8 mouse cellular contexts compared by ENCODE assay signal in genomic region chr2:167079535-167080257, GRCm38 (mm10). TPM values are rescaled to one million over a fixed set of nuclear protein-coding genes. Genes with fewer than 3 reads are reported as not detected.
DNase-seq lines count a peak whose midpoint lies in the region; ATAC-seq and TF ChIP-seq lines count a peak whose summit lies in the region.

No protein-coding gene starts in this region.

- H3K9ac ChIP-seq in lung, embryonic 14.5 days: no peak overlapping the region; the same call in 1 of the 2 replicates
- no peak overlapping the region for H3K9ac ChIP-seq in embryonic facial prominence, embryonic 11.5 days (replicated peaks; ENCODE audit: low read length)
- no peak overlapping the region for H3K9ac ChIP-seq in heart, postnatal 0 days (replicated peaks; ENCODE audit: low read depth, low read length)

- 0 out of 2 replicates have a peak, but pooled peaks have one; percentile 29 for ATAC-seq in lung, embryonic 14.5 days (ENCODE audit: insufficient read depth)
- peak; percentile 57; the same call in 1 of the 2 replicates for ATAC-seq in embryonic facial prominence, embryonic 11.5 days (replicated peaks; ENCODE audit: insufficient number of reproducible peaks, low FRiP score, low TSS enrichment, low read depth)
- peak; percentile 49; the same call in 1 of the 2 replicates for ATAC-seq in heart, postnatal 0 days (ENCODE audit: insufficient read depth, low read depth)
- no peak for ATAC-seq in granulocyte monocyte progenitor cell, adult 5-6 weeks (replicated peaks; ENCODE audit: poor library complexity, severe bottlenecking)

- H3K4me2 ChIP-seq in lung, embryonic 14.5 days: peak overlapping the region; percentile 12; the same call in 1 of the 2 replicates
- peak overlapping the region; percentile 10; the same call in 1 of the 2 replicates for H3K4me2 ChIP-seq in embryonic facial prominence, embryonic 11.5 days (ENCODE audit: low read depth, low read length)
- no peak overlapping the region for H3K4me2 ChIP-seq in heart, postnatal 0 days (ENCODE audit: low read depth, low read length)

- no peaks in the 10 kb centered on the region for H3K27me3 ChIP-seq in lung, embryonic 14.5 days (ENCODE audit: insufficient read depth, low read length)
- H3K27me3 ChIP-seq in embryonic facial prominence, embryonic 11.5 days (ENCODE audit: control insufficient read depth, insufficient read depth, low read length): no peaks in the 10 kb centered on the region
- no peaks in the 10 kb centered on the region for H3K27me3 ChIP-seq in heart, postnatal 0 days (ENCODE audit: control insufficient read depth, insufficient read depth, low read length)

- H3K4me3 ChIP-seq in lung, embryonic 14.5 days (ENCODE audit: low read depth, low read length): no peak overlapping the region
- no peak overlapping the region for H3K4me3 ChIP-seq in embryonic facial prominence, embryonic 11.5 days (ENCODE audit: low read depth, low read length)
- H3K4me3 ChIP-seq in heart, postnatal 0 days (ENCODE audit: low read depth, low read length): no peak overlapping the region

- peaks cover 4% of the 10 kb centered on the region for H3K4me1 ChIP-seq in lung, embryonic 14.5 days (ENCODE audit: insufficient read depth)
- H3K4me1 ChIP-seq in embryonic facial prominence, embryonic 11.5 days (ENCODE audit: control insufficient read depth, insufficient read depth, low read length): peaks cover 4% of the 10 kb centered on the region; the same call in 1 of the 2 replicates
- peaks cover 23% of the 10 kb centered on the region for H3K4me1 ChIP-seq in heart, postnatal 0 days (ENCODE audit: control insufficient read depth, insufficient read depth)

- TF ChIP-seq EP300 in heart, postnatal 0 days (IDR thresholded peaks at IDR 0.05; ENCODE audit: low read depth): no peak

- H3K27ac ChIP-seq in lung, embryonic 14.5 days (ENCODE audit: low read depth): no peak overlapping the region
- no peak overlapping the region; the same call in 1 of the 2 replicates for H3K27ac ChIP-seq in embryonic facial prominence, embryonic 11.5 days (replicated peaks; ENCODE audit: low read depth, low read length)
- H3K27ac ChIP-seq in heart, postnatal 0 days (ENCODE audit: low read depth): 0 out of 2 replicates have a peak overlapping the region, but pooled peaks have one; percentile 41

- intact Hi-C loops in left cerebral cortex, postnatal 4 days (cut with DNase I): no loop called here

- no peaks in the 10 kb centered on the region for H3K36me3 ChIP-seq in lung, embryonic 14.5 days (ENCODE audit: insufficient read depth)
- no peaks in the 10 kb centered on the region for H3K36me3 ChIP-seq in embryonic facial prominence, embryonic 11.5 days (replicated peaks; ENCODE audit: control insufficient read depth, insufficient read depth, low read depth, low read length)
- no peaks in the 10 kb centered on the region for H3K36me3 ChIP-seq in heart, postnatal 0 days (replicated peaks; ENCODE audit: control insufficient read depth, insufficient read depth, low read length)

- H3K9me3 ChIP-seq in lung, embryonic 14.5 days (ENCODE audit: low read depth, low read length): no peaks in the 10 kb centered on the region
- no peaks in the 10 kb centered on the region for H3K9me3 ChIP-seq in embryonic facial prominence, embryonic 11.5 days (replicated peaks; ENCODE audit: control insufficient read depth, low read length)
- H3K9me3 ChIP-seq in heart, postnatal 0 days (replicated peaks; ENCODE audit: control insufficient read depth, low read length): no peaks in the 10 kb centered on the region

- WGBS in lung, embryonic 14.5 days: 27% methylated on average over 18 of the region's 18 CpGs
- 35% methylated on average over 18 of the region's 18 CpGs for WGBS in embryonic facial prominence, embryonic 11.5 days
- WGBS in heart, postnatal 0 days: 36% methylated on average over 18 of the region's 18 CpGs

- no peak for TF ChIP-seq CTCF in lung, embryonic 14.5 days (IDR thresholded peaks at IDR 0.05; ENCODE audit: low read depth)
- no peak for TF ChIP-seq CTCF in heart, postnatal 0 days (IDR thresholded peaks at IDR 0.05; ENCODE audit: low read depth)

- peak; percentile 61 for DNase-seq in lung, embryonic 14.5 days
- no peak for DNase-seq in lung, postnatal 25 days (ENCODE audit: low spot score)
- DNase-seq in embryonic facial prominence, embryonic 11.5 days (ENCODE audit: low spot score): peak; percentile 71
- no peak for DNase-seq in heart, postnatal 0 days (ENCODE audit: low spot score)
- peak; percentile 57 for DNase-seq in left cerebral cortex, postnatal 4 days
- peak; percentile 79 for DNase-seq in skeletal muscle tissue, adult 2 months (ENCODE audit: low read depth, low spot score)
- DNase-seq in c-Kit-positive CD71-positive TER-119-positive erythroid progenitor cells, embryonic 14.5 days (ENCODE audit: low spot score): no peak

RNA-seq across cellular contexts. Expression of gene Znfx1, which starts 16.9 kb away (rescaled TPM):
- 7.0 and 8.9 TPM in 2 replicates for polyA plus RNA-seq in lung, embryonic 14.5 days (2014; fragmentation: Nextera tagmentation; extraction: Ambion mirVana)
- 4.2 and 4.3 TPM in 2 replicates for polyA plus RNA-seq in embryonic facial prominence, embryonic 11.5 days (2014; fragmentation: Nextera tagmentation; extraction: Ambion mirVana)
- total RNA-seq in heart, postnatal 0 days (2014; rRNA removed; ENCODE audit: low replicate concordance): 25.0 and 35.4 TPM in 2 replicates
- polyA plus RNA-seq in heart, postnatal 0 days (2015; fragmentation: Nextera tagmentation; extraction: Ambion mirVana): 6.0 and 6.9 TPM in 2 replicates
- total RNA-seq in left cerebral cortex, postnatal 4 days (2021): 10 to 100 TPM; 30.3 to 32.1 TPM
- 25.4 and 28.2 TPM in 2 replicates for total RNA-seq in granulocyte monocyte progenitor cell, adult 5-6 weeks (2014; fragmentation: Nextera tagmentation)
- 23.1 and 29.1 TPM in 2 replicates for total RNA-seq in granulocyte monocyte progenitor cell, adult 5-6 weeks (2017)

Comparison
In these comparisons a context has a peak if more than half of its experiments do, and no peak if none do; other contexts are left out.
1. DNase-seq: peak in lung, embryonic 14.5 days (single experiment), embryonic facial prominence, embryonic 11.5 days (single experiment), left cerebral cortex, postnatal 4 days (single experiment) and skeletal muscle tissue, adult 2 months (single experiment); none in lung, postnatal 25 days (single experiment), heart, postnatal 0 days (single experiment) and c-Kit-positive CD71-positive TER-119-positive erythroid progenitor cells, embryonic 14.5 days (single experiment).